Mouse (Mus musculus) small intestine, adult 2 months (tissue): Measurements from ENCODE around the gene St6galnac3.

Experiments
- CTCF ChIP-seq: fragments of 200-500 bp; IDR thresholded peaks from 2 replicates; pipeline ENCODE4 v1.5.1; 2012; ENCODE audit warnings: low read depth, mild to moderate bottlenecking, control low read depth, inconsistent platforms, low read length, moderate library complexity, mixed read lengths; ENCODE audit not compliant: insufficient replicate concordance, insufficient read length; ENCODE audit errors: extremely low read depth
- POLR2A ChIP-seq: fragments of 200-500 bp; IDR thresholded peaks from 2 replicates; pipeline ENCODE4 v1.6.1; 2012; ENCODE audit warnings: low read depth, mild to moderate bottlenecking, control low read depth, inconsistent platforms, low read length, moderate library complexity

DNA sequence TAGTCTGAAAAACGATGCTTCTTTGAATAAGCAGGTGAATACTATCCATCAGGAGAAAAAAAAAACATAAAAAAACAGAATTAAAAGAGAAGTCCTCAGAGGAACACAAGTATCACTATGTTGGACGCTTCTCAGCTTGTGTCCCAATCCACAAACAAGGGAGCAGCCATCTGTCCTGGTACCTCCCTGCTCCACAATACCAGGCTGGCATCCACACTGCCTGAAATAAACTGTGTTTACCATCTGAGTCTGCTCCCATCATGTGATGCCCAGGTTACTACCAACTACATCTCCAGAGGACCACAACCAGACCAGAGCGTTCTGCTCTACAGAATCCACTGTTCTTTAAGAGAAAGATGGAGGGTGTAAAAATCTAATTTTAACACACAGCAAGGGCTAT lies 118.6 kb downstream of the St6galnac3 start:
- TF ChIP-seq POLR2A (no peak), CTCF (no peak)
